Mouse (Mus musculus): ENCODE measurements around the gene Tmem170.

Tmem170 gene

DNA sequence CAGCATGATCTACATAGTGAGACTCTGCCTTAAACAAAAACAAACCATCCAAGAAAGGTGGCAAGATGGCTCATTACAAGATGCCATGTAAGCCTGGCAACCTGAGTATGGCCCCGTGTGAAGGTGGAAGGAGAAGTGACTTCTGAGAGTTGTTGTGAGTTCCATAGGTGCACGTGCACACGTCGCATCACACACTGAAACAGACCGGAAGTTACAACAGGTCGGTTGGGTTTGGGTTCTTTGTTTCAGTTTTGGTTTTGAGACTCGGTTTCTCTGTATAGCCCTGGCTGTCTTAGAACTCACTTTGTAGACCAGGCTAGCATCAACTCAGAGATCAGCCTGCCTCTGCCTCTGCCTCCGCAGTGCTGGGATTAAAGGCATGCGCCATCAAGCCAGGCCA, 62.7 kb downstream of the Tmem170 start:
- no peak for DNase-seq (ENCODE audit: low spot score)
